Mouse (Mus musculus): ENCODE results near the gene Gm428.
"Not testable (repeated sequence)": the region's sequence is repeated elsewhere in the genome, so short reads cannot be mapped to it uniquely, and the experiment has no call there.

DNA sequence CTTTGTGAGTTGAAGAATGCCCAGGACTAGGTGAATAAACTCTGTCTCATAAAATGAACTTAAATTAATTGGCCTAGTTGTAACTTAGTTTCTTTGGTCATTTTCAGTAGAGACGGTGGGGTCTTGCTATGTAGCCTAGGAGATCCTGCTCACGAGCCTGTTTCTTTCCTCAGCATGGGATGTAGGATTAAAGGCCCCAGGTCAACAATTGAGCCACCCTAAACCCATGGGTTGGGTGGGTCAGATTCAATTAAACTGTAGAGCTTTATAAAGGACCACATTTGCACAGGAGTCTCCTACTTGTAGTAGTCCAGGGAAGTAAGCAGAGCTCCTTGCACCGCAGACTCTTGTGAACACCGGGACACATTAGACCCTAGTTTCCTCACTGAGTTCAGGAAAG, 15.3 kb upstream of the Gm428 start, which contains the start of gene Gm11239:
- TF ChIP-seq CTCF (IDR thresholded peaks at IDR 0.05; ENCODE audit: low read depth, low read length); POLR2A (IDR thresholded peaks at IDR 0.05; ENCODE audit: borderline replicate concordance, low read depth, low read length): not testable (repeated sequence)

Measured in bone marrow macrophage, adult 2 months (primary cell).